Mouse (Mus musculus) hematopoietic multipotent progenitor cell, adult 10-12 weeks (in vitro differentiated cells): ENCODE measurements around the gene Armcx5. TPM values are rescaled to one million over a fixed set of nuclear protein-coding genes. Genes with fewer than 3 reads are reported as not detected.

Experiments
- polyA plus RNA-seq: library from polyadenylated mRNA; stranded (reverse); fragments of >175 nt; gene quantifications from 2 replicates; pipeline ENCODE4 v1.2.3, GENCODE M21; 2012; ENCODE audit warnings: low replicate concordance

Armcx5 gene
- polyA plus RNA-seq: 0.63 and 2.4 TPM in 2 replicates

GRCm38 (mm10) chrX:135742304-135743055, at the start of gene Armcx5, which contains the start of gene Gprasp1:
TSS of gene Armcx5 (plus strand) at chrX:135742733.
TSS of gene Gprasp1 (plus strand) at chrX:135742733.

DNA sequence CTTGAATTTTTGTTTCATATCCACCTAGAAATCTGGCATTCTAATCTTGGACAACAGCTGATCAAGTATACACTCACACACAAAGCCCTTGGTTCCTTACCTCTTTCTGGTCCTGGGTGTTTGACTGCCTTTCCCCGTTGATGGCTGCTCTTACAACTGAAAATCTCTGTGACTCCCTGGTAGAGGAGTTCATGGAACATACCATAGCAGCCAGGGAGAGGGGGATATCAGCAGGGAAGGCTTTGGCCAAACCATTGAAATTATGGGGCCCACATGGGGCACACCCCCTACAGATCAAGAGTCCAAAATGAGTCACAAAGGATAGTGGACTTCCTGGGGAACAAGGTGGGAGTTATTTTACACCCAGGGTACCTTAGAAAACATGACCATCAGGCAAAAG, 48.9 kb upstream of the Armcx5 start, which contains the start of gene Tcp11x2:
Gene Tcp11x2, minus strand, starts transcription at position 158 of the 400 bp plus-strand sequence.

GRCm38 (mm10) chrX:135725161-135725560, 17.4 kb upstream of the Armcx5 start, which contains the start of gene Tmsb15a:
TSS of gene Tmsb15a (minus strand) at chrX:135725261.

Other genes with a start within 250 kb of the Armcx5 start
- gene AV320801, start 248.1 kb upstream of the Armcx5 start, polyA plus RNA-seq: not detected in 2 replicates
- not detected in 2 replicates for gene Nxf7, start 144.0 kb upstream of the Armcx5 start, polyA plus RNA-seq
- not detected in 2 replicates for gene Prame, start 115.0 kb upstream of the Armcx5 start, polyA plus RNA-seq
- not detected in 2 replicates for gene Tcp11x2, start 48.9 kb upstream of the Armcx5 start, polyA plus RNA-seq
- not detected in 2 replicates for gene Tmsb15a, start 17.5 kb upstream of the Armcx5 start, polyA plus RNA-seq
- gene Gprasp1, start within 50 bp of the Armcx5 start, polyA plus RNA-seq: 1.2 and 26.4 TPM in 2 replicates
- 5.7 and 6.7 TPM in 2 replicates for gene Bhlhb9, start 54.9 kb downstream of the Armcx5 start, polyA plus RNA-seq
- gene Gprasp2, start 96.3 kb downstream of the Armcx5 start, polyA plus RNA-seq: 0.99 and 2.6 TPM in 2 replicates